Mouse (Mus musculus) liver, adult 2 months (tissue): ENCODE data around the gene Gata2.

Experiments
- CTCF ChIP-seq: fragments of 200-500 bp; IDR thresholded peaks from 2 replicates; pipeline ENCODE4 v1.5.1; 2011; ENCODE audit warnings: low read depth, low read length, control low read depth
- POLR2A ChIP-seq: fragments of 200-500 bp; IDR thresholded peaks from 2 replicates; pipeline ENCODE4 v1.6.1; 2011; ENCODE audit warnings: low read length, control low read depth; ENCODE audit not compliant: insufficient read depth; ENCODE audit errors: extremely low read depth

- TF ChIP-seq CTCF (no peak), POLR2A (no peak)
Observed at GRCm38 (mm10) chr6:88152127-88152705, 41.5 kb upstream of the Gata2 start.
